Mouse (Mus musculus) brain, embryonic 14.5 days (tissue): ENCODE results near the gene Nsun2. TPM values are rescaled to one million over a fixed set of nuclear protein-coding genes. Genes with fewer than 3 reads are reported as not detected.
A peak's percentile ranks its signal among the peaks of the same experiment; 100 is the strongest.

Experiments
- DNase-seq: peaks from one replicate; pipeline ENCODE4 v3.0.0-alpha.2; 2011; ENCODE audit warnings: low read depth
- CTCF ChIP-seq: fragments of 200-500 bp; IDR thresholded peaks from 2 replicates; pipeline ENCODE4 v1.5.1; 2012; ENCODE audit warnings: inconsistent platforms, mild to moderate bottlenecking, moderate library complexity, borderline replicate concordance; ENCODE audit not compliant: insufficient read depth, insufficient read length; ENCODE audit errors: extremely low read depth
- POLR2A ChIP-seq: fragments of 200-500 bp; IDR thresholded peaks from 2 replicates; pipeline ENCODE4 v1.6.1; 2012; ENCODE audit warnings: mild to moderate bottlenecking, inconsistent platforms, borderline replicate concordance; ENCODE audit not compliant: poor library complexity, insufficient read depth, insufficient read length, severe bottlenecking; ENCODE audit errors: extremely low read depth
- polyA plus RNA-seq: library from polyadenylated mRNA; depleted of rRNA; stranded (reverse); fragments of >200 nt; gene quantifications from 2 replicates; pipeline ENCODE4 v1.2.3, GENCODE M21; 2012

Nsun2 gene
- polyA plus RNA-seq, 1 experiment, result 79.8 TPM

DNA sequence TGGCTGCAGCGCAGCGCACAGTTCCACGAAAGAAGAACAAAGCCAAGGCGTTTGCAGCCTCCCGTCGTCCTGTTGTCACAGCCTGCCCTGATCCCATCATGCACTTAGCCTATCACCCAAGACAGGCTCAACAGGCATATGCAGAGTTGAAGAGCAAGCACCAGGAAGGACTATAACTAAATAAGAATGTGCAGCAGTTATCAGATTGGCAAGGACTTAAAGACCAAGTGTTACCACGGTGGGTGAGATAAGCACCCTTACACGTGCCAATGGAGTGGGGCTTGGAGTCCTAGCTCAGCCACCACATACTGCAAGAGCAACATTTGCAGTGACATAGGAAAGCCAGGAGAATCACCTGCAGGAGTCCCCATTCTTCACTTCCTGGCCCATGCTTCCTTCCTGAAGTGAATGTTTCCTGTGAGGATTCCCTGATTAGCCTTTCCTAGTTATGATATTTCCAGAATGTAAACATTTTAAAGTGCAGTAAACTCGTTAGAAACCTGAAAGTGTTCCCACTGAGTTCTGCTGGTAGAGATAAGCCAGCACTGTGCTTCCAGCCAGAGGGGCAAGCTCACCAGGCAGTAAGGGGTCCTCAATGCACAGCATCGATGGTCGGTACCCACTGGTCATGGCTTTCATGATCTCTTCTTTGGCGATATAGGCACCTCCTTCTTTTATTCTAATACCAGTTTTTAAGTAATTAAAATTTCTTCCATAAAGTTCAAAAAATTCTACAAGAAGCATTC, 27.0 kb upstream of the Nsun2 start:
- DNase-seq, result no peak
- no peak for TF ChIP-seq CTCF
- TF ChIP-seq POLR2A, result no peak

DNA sequence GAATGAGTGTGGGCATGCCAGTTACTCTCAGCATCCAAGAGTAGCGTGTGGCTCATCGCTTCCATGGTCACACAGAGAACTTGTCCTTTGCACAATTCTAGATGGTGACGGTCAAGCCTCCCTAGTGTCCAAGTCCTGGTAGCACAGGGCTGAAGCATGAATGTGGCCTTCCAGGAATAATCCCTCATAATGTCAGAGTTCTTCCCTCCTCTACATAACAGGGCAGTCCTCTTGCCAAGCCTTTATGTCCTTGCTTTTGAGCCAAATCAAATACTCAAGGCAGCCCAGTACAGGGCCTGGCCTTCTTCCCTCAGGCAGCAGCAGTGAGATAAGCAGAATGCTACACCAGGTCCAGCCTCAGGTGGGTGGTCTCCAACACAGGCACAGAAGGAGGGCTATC, 25.9 kb upstream of the Nsun2 start:
- TF ChIP-seq CTCF (no peak), POLR2A (no peak)
- no peak for DNase-seq

DNA sequence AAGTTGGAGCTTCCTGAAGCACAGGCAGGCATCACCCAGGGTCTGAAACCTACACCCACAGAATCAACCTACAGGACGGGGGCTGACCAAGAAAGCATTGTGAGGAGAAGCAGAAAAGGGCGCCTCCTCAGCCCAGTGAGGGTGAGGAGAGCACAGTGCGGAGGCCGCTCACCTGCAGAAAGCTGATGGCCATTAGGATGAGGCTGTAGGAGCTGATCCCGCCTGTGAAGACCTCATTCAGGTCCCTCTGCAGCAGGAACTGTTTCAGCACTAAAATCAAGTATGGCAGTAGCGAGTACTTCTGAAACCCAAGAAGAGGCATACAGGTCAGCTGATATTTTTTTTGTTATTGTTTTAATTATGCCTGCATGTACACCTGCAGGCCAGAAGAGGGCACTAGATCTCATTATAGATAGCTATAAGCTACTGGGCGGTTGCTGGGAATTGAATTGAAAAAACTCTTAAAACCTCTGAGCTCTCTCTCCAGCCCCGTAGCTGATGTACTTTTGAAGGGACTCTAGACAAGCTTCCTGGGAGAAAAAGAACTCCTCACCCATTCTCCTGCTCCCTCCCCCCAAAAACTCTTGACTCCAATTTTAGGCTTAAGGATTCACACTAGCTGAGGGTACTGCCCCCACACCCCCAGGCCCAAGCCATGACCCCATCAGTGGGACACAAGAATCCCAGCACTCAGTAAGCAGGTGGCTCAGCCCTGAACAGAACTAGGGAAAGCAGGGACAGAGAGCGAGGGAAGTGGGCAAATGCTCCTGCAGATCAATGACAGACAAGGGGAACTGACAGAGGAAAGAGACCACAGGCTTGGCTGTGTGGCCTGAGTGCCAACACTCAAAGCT, 23.9 kb upstream of the Nsun2 start:
- TF ChIP-seq CTCF (peak; percentile 44; the same call in 1 of the 2 replicates), POLR2A (no peak)
- DNase-seq, result peak; percentile 72

DNA sequence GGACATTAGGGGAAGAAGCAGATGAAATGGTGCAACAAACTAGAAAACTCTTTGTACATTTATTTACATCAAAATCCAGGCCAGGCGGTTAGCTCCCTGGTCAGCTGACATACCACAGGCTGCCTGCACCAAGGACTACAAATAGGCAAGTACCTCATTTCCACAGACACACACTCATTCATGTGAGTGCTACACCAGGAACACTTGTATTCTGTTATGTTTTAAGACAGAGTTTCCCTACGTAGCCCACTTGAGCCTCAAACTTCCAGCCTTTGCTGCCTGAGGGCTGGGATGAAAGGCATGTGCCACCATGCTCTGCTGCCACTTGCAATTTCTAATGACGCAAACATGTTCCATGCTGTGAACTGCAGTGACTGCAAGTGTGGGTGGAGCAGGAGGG, 18.5 kb upstream of the Nsun2 start:
- no peak for TF ChIP-seq CTCF
- no peak for TF ChIP-seq POLR2A
- no peak for DNase-seq

DNA sequence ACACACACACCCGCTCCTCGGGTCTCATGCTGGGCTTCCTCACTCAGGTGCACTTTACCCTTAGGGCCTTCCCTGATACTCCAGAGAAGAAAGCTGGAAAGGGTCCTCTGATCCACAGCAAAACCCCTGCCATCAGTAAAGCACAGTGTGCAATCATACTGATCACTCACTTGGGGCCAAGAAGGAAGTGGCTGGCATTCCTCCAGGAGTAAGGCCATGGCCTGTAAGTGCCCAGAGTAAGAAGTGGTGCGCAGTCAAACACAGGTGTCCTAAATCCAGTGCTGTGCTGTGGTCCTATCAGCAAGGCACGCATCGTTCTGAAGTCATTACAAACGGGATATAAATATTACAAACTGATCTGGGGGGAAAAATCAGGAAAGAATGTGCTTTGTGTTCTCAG, 16.1 kb upstream of the Nsun2 start:
- no peak for DNase-seq

DNA sequence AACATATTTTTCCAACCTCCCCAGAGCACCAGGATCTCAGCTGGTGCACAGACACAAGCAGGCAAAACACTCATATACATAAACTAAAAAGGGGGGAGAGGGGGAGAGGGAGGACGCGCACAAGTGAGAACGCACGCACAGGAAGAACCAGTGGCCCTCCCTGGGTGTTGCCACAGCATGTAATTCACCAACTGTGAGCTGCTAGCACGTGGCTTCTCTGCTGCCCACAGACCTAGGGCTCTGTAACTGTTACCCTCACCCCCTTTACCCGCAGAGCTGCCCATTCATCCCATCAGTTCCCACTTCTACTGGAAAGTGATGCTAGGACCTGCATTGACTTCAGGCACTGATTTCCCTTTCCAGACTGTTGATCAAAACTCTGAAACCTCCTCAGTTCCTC, 14.4 kb upstream of the Nsun2 start:
- no peak for TF ChIP-seq CTCF
- no peak for TF ChIP-seq POLR2A
- no peak for DNase-seq

More for the DNA sequence above, 16.1 kb upstream of the Nsun2 start:
- TF ChIP-seq CTCF (no peak), POLR2A (no peak)

DNA sequence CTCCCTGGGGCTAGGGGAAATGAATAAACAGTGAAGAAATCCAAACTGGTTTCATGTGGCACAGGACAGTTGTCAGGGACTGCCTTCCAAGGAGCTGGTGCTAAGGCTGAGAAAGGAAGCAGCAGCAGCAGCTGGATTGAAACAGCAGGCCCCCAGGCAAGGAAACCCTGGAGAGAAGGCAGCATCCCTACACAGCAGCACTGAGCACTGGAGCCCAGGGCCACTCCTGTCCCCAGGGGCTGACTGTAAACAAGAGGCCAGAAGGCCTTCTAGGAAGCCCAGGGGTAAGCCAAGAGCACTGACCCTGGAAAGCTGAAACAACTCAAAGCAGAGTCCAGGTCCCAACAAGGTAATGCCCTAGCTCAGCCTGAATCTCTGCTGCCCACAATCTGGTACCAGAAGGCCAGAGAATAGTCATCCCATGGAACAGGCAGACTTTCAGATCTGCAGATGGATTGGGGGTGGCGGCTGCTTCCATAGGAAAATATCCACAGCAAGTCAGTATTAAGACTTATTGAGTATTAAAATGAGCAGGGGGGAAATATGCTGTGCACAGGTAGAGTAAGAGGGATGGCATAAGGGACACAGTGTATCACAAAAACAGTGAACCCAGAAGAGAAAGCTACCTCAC, 11.3 kb upstream of the Nsun2 start:
- TF ChIP-seq POLR2A, result no peak
- no peak for TF ChIP-seq CTCF
- no peak for DNase-seq

DNA sequence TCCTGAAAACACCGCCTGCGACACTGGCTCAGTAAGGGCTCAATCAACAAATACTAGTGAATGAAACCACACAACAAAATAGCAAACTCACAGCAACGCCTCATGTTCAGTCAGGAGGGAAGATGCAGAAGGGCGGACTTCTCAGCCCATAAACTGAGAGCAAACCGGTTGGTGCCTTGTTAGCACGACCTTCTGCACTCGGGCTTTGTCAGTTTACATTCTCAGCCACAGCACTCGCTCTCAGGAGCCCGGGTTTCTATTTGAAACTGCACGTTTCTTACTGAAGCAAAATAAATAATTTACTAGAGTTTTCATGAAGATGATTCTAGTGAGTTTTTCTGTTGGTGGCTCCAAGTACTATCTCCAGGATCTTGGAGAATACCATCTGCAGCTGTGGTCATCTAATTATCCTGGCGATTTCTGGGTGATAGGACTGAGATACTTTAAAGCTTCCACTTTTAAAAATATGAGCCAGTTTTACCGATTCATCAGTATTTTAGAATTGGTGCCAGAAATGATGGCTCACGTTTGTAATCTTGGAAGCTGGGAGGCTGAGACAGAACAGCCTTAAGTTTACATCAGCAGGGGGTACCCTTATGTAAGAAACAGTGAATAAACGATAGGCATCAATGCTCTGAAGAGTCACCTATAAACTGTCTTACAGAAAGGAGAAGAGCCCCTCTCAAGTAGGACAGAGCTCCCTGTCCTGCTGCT, 9.9 kb upstream of the Nsun2 start:
- DNase-seq, result no peak
- TF ChIP-seq POLR2A, result no peak
- no peak for TF ChIP-seq CTCF

DNA sequence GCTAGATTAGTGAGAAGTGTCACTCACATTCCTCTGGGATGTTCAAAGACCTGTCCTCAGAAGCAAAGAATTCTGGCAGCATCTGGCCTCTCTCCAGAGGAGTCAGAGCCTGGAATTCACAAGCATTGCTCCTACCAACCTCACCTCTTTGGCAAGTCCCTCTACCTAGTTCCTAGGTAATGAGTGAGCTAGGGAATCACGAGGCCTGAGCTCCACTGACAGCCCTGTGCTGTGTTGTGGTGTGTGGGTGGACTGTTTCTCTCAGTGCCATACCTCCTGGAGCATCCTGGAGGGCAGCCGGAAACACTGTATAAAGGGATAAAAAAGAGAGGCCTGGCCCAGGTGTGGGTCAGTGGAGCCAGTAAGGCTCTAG, 9.4 kb upstream of the Nsun2 start:
- no peak for DNase-seq
- no peak for TF ChIP-seq POLR2A
- no peak for TF ChIP-seq CTCF

DNA sequence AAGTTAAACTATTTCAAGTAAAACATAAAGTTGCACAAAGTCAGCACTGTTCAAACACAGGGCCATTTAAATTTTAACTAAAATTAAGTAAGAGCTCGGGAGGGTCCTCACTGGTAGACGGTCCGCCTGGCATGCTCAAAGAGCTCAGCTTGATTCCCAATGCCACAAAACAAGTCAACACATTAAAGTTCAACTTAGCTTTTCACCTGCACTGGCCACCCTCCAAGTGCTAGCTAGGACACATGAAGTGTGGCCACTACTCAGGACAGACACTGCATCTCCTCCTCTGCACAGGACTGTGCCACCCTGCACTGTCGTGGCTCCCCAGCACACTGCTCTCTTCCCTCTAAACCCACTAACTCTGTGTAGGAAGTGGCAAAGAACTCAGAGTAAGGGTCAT, 7.7 kb upstream of the Nsun2 start:
- no peak for DNase-seq
- TF ChIP-seq POLR2A (no peak), CTCF (no peak)

DNA sequence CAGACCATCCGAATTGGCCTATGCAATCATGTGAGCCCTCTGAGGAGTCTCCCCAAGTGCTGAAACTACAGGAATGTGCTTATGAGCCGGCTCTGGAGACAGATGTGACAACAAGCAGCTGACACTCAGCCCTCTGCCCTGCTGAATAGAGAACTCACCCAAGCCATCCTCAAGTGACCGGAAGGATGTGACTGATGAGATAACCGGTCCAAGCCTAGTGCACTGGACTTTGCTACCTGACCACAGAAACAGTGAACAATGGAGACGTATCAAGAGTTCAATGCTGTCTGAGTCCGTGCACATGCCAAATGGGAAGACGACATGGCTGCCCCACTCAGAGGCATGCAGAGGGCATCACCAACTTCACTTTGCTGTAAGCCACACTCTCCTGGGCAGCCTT, 5.0 kb upstream of the Nsun2 start:
- no peak for DNase-seq
- TF ChIP-seq CTCF (no peak), POLR2A (no peak)
